Mouse (Mus musculus) CH12.LX (cell line): ENCODE data around the gene Alx3. TPM values are rescaled to one million over a fixed set of nuclear protein-coding genes. Genes with fewer than 3 reads are reported as not detected.

ENCODE experiments used
- DNase-seq: peaks from one replicate; pipeline ENCODE4 v3.0.0-alpha.2; 2013; ENCODE audit errors: extremely low read depth
- H3K27ac ChIP-seq: 2 replicates; pipeline ENCODE4 v1.5.1; 2012; ENCODE audit warnings: low read depth, mild to moderate bottlenecking, control low read depth, moderate library complexity; ENCODE audit not compliant: insufficient read depth
- H3K27me3 ChIP-seq: replicated peaks from 2 replicates; pipeline ENCODE3; 2012; ENCODE audit warnings: inconsistent platforms
- H3K36me3 ChIP-seq, 2 experiments: replicated peaks in 1 of 2; 2 replicates each; pipeline versions ENCODE3 to v1.6.1; 2012; ENCODE audit warnings: inconsistent platforms in 1 of 2, low read length in 1 of 2, mild to moderate bottlenecking in 1 of 2, mixed read lengths in 1 of 2, moderate library complexity in 1 of 2; ENCODE audit not compliant: control insufficient read depth in 1 of 2, insufficient read depth in 1 of 2
- H3K4me1 ChIP-seq, 2 experiments: 2 replicates each; pipeline ENCODE4 v1.6.1; 2012; ENCODE audit warnings: inconsistent platforms in 1 of 2, moderate library complexity in 1 of 2; ENCODE audit not compliant: insufficient read depth in 2 of 2, control insufficient read depth in 1 of 2
- H3K4me2 ChIP-seq: 2 replicates; pipeline ENCODE4 v1.6.1; 2012; ENCODE audit warnings: low read depth, mild to moderate bottlenecking, control low read depth; ENCODE audit not compliant: poor library complexity, insufficient read depth, severe bottlenecking
- H3K4me3 ChIP-seq, 3 experiments: fragments of 150-350 bp in 1 of 3; sonication (generic) in 1 of 3; replicated peaks in 1 of 3; 2 replicates each; pipeline versions ENCODE3 to v1.5.1; 2011 to 2012; ENCODE audit warnings: low read depth in 2 of 3, low read length in 2 of 3, mild to moderate bottlenecking in 2 of 3, moderate library complexity in 2 of 3, control low read depth in 1 of 3, improper control_type of control experiment in 1 of 3, inconsistent platforms in 1 of 3, mixed read lengths in 1 of 3; ENCODE audit not compliant: poor library complexity in 1 of 3
- H3K79me2 ChIP-seq: replicated peaks from 2 replicates; pipeline ENCODE4 v1.6.1; 2012; ENCODE audit warnings: mild to moderate bottlenecking, moderate library complexity; ENCODE audit not compliant: control insufficient read depth, poor library complexity, insufficient read depth, severe bottlenecking; ENCODE audit errors: extremely low read depth
- H3K9ac ChIP-seq: 2 replicates; pipeline ENCODE4 v1.6.1; 2012; ENCODE audit warnings: low read depth, mild to moderate bottlenecking, control low read depth, moderate library complexity; ENCODE audit not compliant: insufficient read depth
- H3K9me3 ChIP-seq: replicated peaks from 2 replicates; pipeline ENCODE3; 2012; ENCODE audit warnings: low read length, inconsistent platforms, mixed read lengths
- BHLHE40 ChIP-seq: IDR thresholded peaks from 2 replicates; pipeline ENCODE4 v1.6.1; 2011; ENCODE audit warnings: mild to moderate bottlenecking, low read depth, low read length, improper control_type of control experiment
- CTCF ChIP-seq, 2 experiments: IDR thresholded peaks in 1 of 2; conservative IDR thresholded peaks in 1 of 2; 2 replicates each; pipeline ENCODE4 v1.5.1; 2011 to 2012; ENCODE audit warnings: low read depth in 2 of 2, low read length in 2 of 2, improper control_type of control experiment in 1 of 2, inconsistent platforms in 1 of 2, mild to moderate bottlenecking in 1 of 2, moderate library complexity in 1 of 2
- E2F4 ChIP-seq: IDR thresholded peaks from 2 replicates; pipeline ENCODE4 v1.6.1; 2011; ENCODE audit warnings: low read depth, low read length, improper control_type of control experiment; ENCODE audit not compliant: insufficient replicate concordance
- ELF1 ChIP-seq: IDR thresholded peaks from 2 replicates; pipeline ENCODE4 v1.6.1; 2014; ENCODE audit warnings: low read depth, mild to moderate bottlenecking, inconsistent platforms, low read length, improper control_type of control experiment
- EP300 ChIP-seq: IDR thresholded peaks from 2 replicates; pipeline ENCODE4 v1.6.1; 2011; ENCODE audit warnings: low read length, improper control_type of control experiment
- ETS1 ChIP-seq: conservative IDR thresholded peaks from 2 replicates; pipeline ENCODE4 v1.6.1; 2012; ENCODE audit warnings: low read depth, mild to moderate bottlenecking, inconsistent platforms, low read length, improper control_type of control experiment, moderate library complexity
- HCFC1 ChIP-seq: IDR thresholded peaks from 2 replicates; pipeline ENCODE4 v1.6.1; 2012; ENCODE audit warnings: low read depth, mild to moderate bottlenecking, inconsistent platforms, low read length, improper control_type of control experiment
- IRF4 ChIP-seq: IDR thresholded peaks from 2 replicates; pipeline ENCODE4 v1.6.1; 2014; ENCODE audit warnings: low read depth, mild to moderate bottlenecking, inconsistent platforms, low read length, improper control_type of control experiment
- JUND ChIP-seq: conservative IDR thresholded peaks from 2 replicates; pipeline ENCODE4 v1.6.1; 2011; ENCODE audit warnings: low read depth, low read length, improper control_type of control experiment
- MAX ChIP-seq: IDR thresholded peaks from 2 replicates; pipeline ENCODE4 v1.6.1; 2011; ENCODE audit warnings: low read length, improper control_type of control experiment
- MXI1 ChIP-seq: IDR thresholded peaks from 2 replicates; pipeline ENCODE4 v1.6.1; 2011; ENCODE audit warnings: mild to moderate bottlenecking, low read depth, low read length, improper control_type of control experiment
- MYC ChIP-seq: IDR thresholded peaks from 2 replicates; pipeline ENCODE4 v1.6.1; 2011; ENCODE audit warnings: low read depth, mild to moderate bottlenecking, improper control_type of control experiment, low read length
- NRF1 ChIP-seq: IDR thresholded peaks from 2 replicates; pipeline ENCODE4 v1.6.1; 2014; ENCODE audit warnings: low read depth, mild to moderate bottlenecking, inconsistent platforms, low read length, improper control_type of control experiment, moderate library complexity
- PAX5 ChIP-seq: IDR thresholded peaks from 2 replicates; pipeline ENCODE4 v1.6.1; 2012; ENCODE audit warnings: low read length, inconsistent platforms, mixed read lengths
- POLR2A ChIP-seq: IDR thresholded peaks from 2 replicates; pipeline ENCODE4 v1.6.1; 2011; ENCODE audit warnings: low read depth, mild to moderate bottlenecking, improper control_type of control experiment, low read length
- POLR2AphosphoS2 ChIP-seq: IDR thresholded peaks from 2 replicates; pipeline ENCODE4 v1.6.1; 2011; ENCODE audit warnings: low read depth, low read length, improper control_type of control experiment
- RAD21 ChIP-seq: IDR thresholded peaks from 2 replicates; pipeline ENCODE4 v1.6.1; 2011; ENCODE audit warnings: low read depth, mild to moderate bottlenecking, low read length, improper control_type of control experiment, moderate library complexity
- SIN3A ChIP-seq: IDR thresholded peaks from 2 replicates; pipeline ENCODE4 v1.6.1; 2012; ENCODE audit warnings: low read length, improper control_type of control experiment, inconsistent platforms
- TBP ChIP-seq: conservative IDR thresholded peaks from 2 replicates; pipeline ENCODE4 v1.6.1; 2011; ENCODE audit warnings: low read depth, low read length, improper control_type of control experiment
- TCF12 ChIP-seq: IDR thresholded peaks from 2 replicates; pipeline ENCODE4 v1.6.1; 2014; ENCODE audit warnings: low read depth, mild to moderate bottlenecking, inconsistent platforms, low read length, improper control_type of control experiment
- UBTF ChIP-seq: IDR thresholded peaks from 2 replicates; pipeline ENCODE4 v1.6.1; 2012; ENCODE audit warnings: low read depth, mild to moderate bottlenecking, inconsistent platforms, low read length, improper control_type of control experiment, moderate library complexity
- USF1 ChIP-seq: IDR thresholded peaks from 2 replicates; pipeline ENCODE4 v1.6.1; 2014; ENCODE audit warnings: low read depth, mild to moderate bottlenecking, inconsistent platforms, low read length, improper control_type of control experiment
- USF2 ChIP-seq: conservative IDR thresholded peaks from 2 replicates; pipeline ENCODE4 v1.6.1; 2011; ENCODE audit warnings: low read depth, low read length, improper control_type of control experiment
- ZC3H11A ChIP-seq: IDR thresholded peaks from 2 replicates; pipeline ENCODE4 v1.6.1; 2012; ENCODE audit warnings: low read depth, mild to moderate bottlenecking, inconsistent platforms, low read length, improper control_type of control experiment
- ZKSCAN1 ChIP-seq: IDR thresholded peaks from 2 replicates; pipeline ENCODE4 v1.6.1; 2012; ENCODE audit warnings: low read depth, inconsistent platforms, low read length, improper control_type of control experiment, borderline replicate concordance
- ZMIZ1 ChIP-seq: IDR thresholded peaks from 2 replicates; pipeline ENCODE4 v1.6.1; 2012; ENCODE audit warnings: low read depth, mild to moderate bottlenecking, inconsistent platforms, low read length, improper control_type of control experiment
- ZNF384 ChIP-seq: IDR thresholded peaks from 2 replicates; pipeline ENCODE4 v1.6.1; 2012; ENCODE audit warnings: low read depth, low read length, improper control_type of control experiment, inconsistent platforms
- dilution Hi-C: fragments of 300-500 bp; cut with MboI; formaldehyde crosslinking; loops from 2 replicates; pipeline ENCODE4 v1.14.3; 2020; ENCODE audit warnings: low sequenced_read_pairs; ENCODE audit not compliant: extremely low pct_unique_long_range_greater_than_20kb, extremely low pct_ligation_motif_present
- in situ Hi-C: fragments of 300-500 bp; cut with MboI; formaldehyde crosslinking; loops from 3 replicates; pipeline ENCODE4 v1.14.3; 2019; ENCODE audit warnings: low sequenced_read_pairs, low pct_ligation_motif_present, low pct_unique_long_range_greater_than_20kb, mixed read lengths
- polyA plus RNA-seq: library from polyadenylated mRNA; unstranded; fragments of >175 nt; gene quantifications from 2 replicates; pipeline ENCODE4 v1.2.1, GENCODE M21; 2012; ENCODE audit warnings: low read depth; ENCODE audit not compliant: insufficient read length
- total RNA-seq, 2 experiments: library from RNA; depleted of rRNA; stranded (reverse); fragments of 300-350 nt in 1 of 2; fragments of >200 nt in 1 of 2; gene quantifications; 2 replicates each; pipeline ENCODE4 v1.2.3; 2012 to 2014

Alx3 gene
- total and polyA plus RNA-seq, 3 experiments, result not detected

- Histone ChIP-seq H3K9me3 (no peaks in the 10 kb centered on the region), H3K36me3 (peaks cover 80 to 96% of the 10 kb centered on the region in 2 experiments), H3K4me3 (no peak overlapping the region), H3K27me3 (no peaks in the 10 kb centered on the region), H3K4me2 (no peak overlapping the region), H3K27ac (no peak overlapping the region), H3K9ac (no peak overlapping the region), H3K4me1 (peaks cover under 1 to 15% of the 10 kb centered on the region in 2 experiments; a peak in 3 of 4 replicates), H3K79me2 (no peaks in the 10 kb centered on the region)
- dilution Hi-C loops (no loop called here), in situ Hi-C loops (no loop called here)
- no peak for DNase-seq
- TF ChIP-seq E2F4, result no peak
- no peak for TF ChIP-seq ZC3H11A
- no peak for TF ChIP-seq UBTF
- TF ChIP-seq NRF1, result no peak
- no peak for TF ChIP-seq RAD21
- no peak for TF ChIP-seq TBP
- TF ChIP-seq USF1, result no peak
- no peak for TF ChIP-seq ELF1
- no peak for TF ChIP-seq MYC
Measured at GRCm38 (mm10) chr3:107622537-107622936, 27.7 kb downstream of the Alx3 start.

GRCm38 (mm10) chr3:107624424-107624823 lies 29.6 kb downstream of the Alx3 start:
- peaks cover 68 to 97% of the 10 kb centered on the region in 2 experiments for H3K36me3 ChIP-seq
- dilution Hi-C loops (no loop called here), in situ Hi-C loops (no loop called here)
- H3K4me2 ChIP-seq, result no peak overlapping the region
- no peaks in the 10 kb centered on the region for H3K9me3 ChIP-seq
- no peaks in the 10 kb centered on the region for H3K79me2 ChIP-seq
- no peak overlapping the region for H3K27ac ChIP-seq
- TF ChIP-seq PAX5 (no peak), BHLHE40 (no peak), ZMIZ1 (no peak), ZNF384 (no peak), ZKSCAN1 (no peak), HCFC1 (no peak), SIN3A (no peak), ETS1 (no peak), JUND (no peak), USF2 (no peak), POLR2AphosphoS2 (no peak), TCF12 (no peak), CTCF (conservative IDR thresholded peaks at IDR 0.05 in 1 of 2, IDR thresholded peaks at IDR 0.05 in 1 of 2; ENCODE audit: low read depth in 2 of 2, low read length in 2 of 2) (no peak), MXI1 (no peak), MAX (no peak), MYC (no peak), POLR2A (no peak), IRF4 (no peak), EP300 (no peak)
- DNase-seq, result no peak
- H3K4me3 ChIP-seq, result no peak overlapping the region
- peaks cover 4 to 18% of the 10 kb centered on the region in 2 experiments; a peak in 3 of 4 replicates for H3K4me1 ChIP-seq
- no peak overlapping the region for H3K9ac ChIP-seq
- no peaks in the 10 kb centered on the region for H3K27me3 ChIP-seq
